Mouse (Mus musculus) heart, embryonic 11.5 days (tissue): ENCODE data around the gene Tmcc2. TPM values are rescaled to one million over a fixed set of nuclear protein-coding genes. Genes with fewer than 3 reads are reported as not detected.

Experiments used
- ATAC-seq: fragments of 200-750 bp; cut with Nextera tagmentation; replicated peaks from 2 replicates; pipeline ENCODE4 v1.8.0; 2017; ENCODE audit warnings: moderate library complexity; ENCODE audit not compliant: insufficient number of reproducible peaks, low FRiP score, low TSS enrichment
- H3K27ac ChIP-seq: fragments of 300-500 bp; sonication (generic); 2 replicates; pipeline ENCODE4 v1.5.1; 2014; ENCODE audit warnings: mild to moderate bottlenecking, low read depth, low read length
- H3K27me3 ChIP-seq: fragments of 300-500 bp; sonication (generic); 2 replicates; pipeline ENCODE4 v1.6.1; 2014; ENCODE audit warnings: mild to moderate bottlenecking, low read length, mixed read lengths; ENCODE audit not compliant: control insufficient read depth, insufficient read depth
- H3K36me3 ChIP-seq: fragments of 300-500 bp; sonication (generic); 2 replicates; pipeline ENCODE4 v1.6.1; 2014; ENCODE audit warnings: mild to moderate bottlenecking, low read length, moderate library complexity, mixed read lengths; ENCODE audit not compliant: control insufficient read depth, insufficient read depth
- H3K4me1 ChIP-seq: fragments of 300-500 bp; sonication (generic); 2 replicates; pipeline ENCODE4 v1.6.1; 2014; ENCODE audit warnings: low read length; ENCODE audit not compliant: control insufficient read depth, insufficient read depth
- H3K4me2 ChIP-seq: fragments of 300-500 bp; sonication (generic); 2 replicates; pipeline ENCODE4 v1.6.1; 2014; ENCODE audit warnings: mild to moderate bottlenecking, moderate library complexity
- H3K4me3 ChIP-seq: fragments of 300-500 bp; sonication (generic); 2 replicates; pipeline ENCODE4 v1.5.1; 2014; ENCODE audit warnings: low read depth, low read length
- H3K9ac ChIP-seq: fragments of 300-500 bp; sonication (generic); 2 replicates; pipeline ENCODE4 v1.6.1; 2014; ENCODE audit warnings: mild to moderate bottlenecking, low read depth, low read length, moderate library complexity
- H3K9me3 ChIP-seq: fragments of 300-500 bp; sonication (generic); replicated peaks from 2 replicates; pipeline ENCODE4 v1.6.1; 2016; ENCODE audit warnings: low read length; ENCODE audit not compliant: control insufficient read depth
- whole genome bisulfite sequencing: fragments of 180-500 bp; shearing (Covaris S2); extraction: QIAGEN DNeasy Blood & Tissue Kit; methylation state at CpG from one replicate; pipeline ENCODE4 v1.1.7; 2014; ENCODE audit not compliant: insufficient replicate concordance; 5-methylcytosine and 5-hydroxymethylcytosine counted together
- polyA plus RNA-seq: library from polyadenylated mRNA; unstranded; fragments of >200 nt; fragmentation: Nextera tagmentation; extraction: Ambion mirVana; gene quantifications from 2 replicates; pipeline ENCODE4 v1.2.1, GENCODE M21; 2014

Tmcc2 gene
- polyA plus RNA-seq, 1 experiment from 2014 or later, result 10.4 TPM

GRCm38 (mm10) chr1:132346951-132347350 lies 44.1 kb downstream of the Tmcc2 start:
- H3K4me1 ChIP-seq, result peaks cover 12% of the 10 kb centered on the region
- H3K4me3 ChIP-seq, result no peak overlapping the region
- H3K9me3 ChIP-seq, result 0 out of 2 replicates have a peak, but pooled peaks cover 3% of the 10 kb centered on the region
- no peak for ATAC-seq
- no peak overlapping the region for H3K27ac ChIP-seq
- no peaks in the 10 kb centered on the region for H3K27me3 ChIP-seq
- no peaks in the 10 kb centered on the region for H3K36me3 ChIP-seq
- H3K4me2 ChIP-seq, result no peak overlapping the region
- no peak overlapping the region for H3K9ac ChIP-seq

DNA sequence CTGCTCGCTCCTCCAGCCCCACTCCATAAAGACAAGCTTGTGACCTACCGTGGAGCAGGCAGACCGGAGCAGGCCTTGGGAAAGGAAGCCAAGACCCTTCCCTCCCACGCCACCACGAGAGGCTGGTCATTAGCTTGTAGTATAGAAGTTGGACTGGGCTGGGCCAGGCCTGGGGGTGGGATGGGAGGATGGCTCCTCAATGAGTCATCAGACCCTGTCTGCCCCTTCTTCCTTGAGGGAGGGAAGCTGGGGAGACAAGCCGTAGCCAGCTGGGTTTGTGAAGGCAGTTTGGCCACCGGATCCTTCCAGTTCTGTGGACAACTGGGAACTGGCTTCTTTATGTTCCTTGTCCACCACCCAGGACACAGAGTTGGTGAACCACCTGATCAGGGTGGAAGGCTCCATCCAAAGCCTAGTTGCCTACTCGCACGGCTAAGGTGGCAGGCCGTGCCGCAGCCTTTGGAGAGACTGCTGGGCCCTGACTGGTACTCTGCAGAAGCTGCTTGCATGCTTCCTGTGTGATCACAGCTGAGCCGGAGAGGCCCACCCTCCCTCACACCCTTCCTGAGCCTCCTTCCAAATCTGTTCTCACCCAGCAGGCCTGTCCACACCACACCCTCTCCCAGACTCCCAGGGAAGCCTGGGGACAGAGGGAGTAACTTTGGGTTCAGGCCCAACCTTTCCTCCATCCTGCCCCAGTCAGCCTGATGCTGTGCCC lies 44.8 kb downstream of the Tmcc2 start:
- no peak overlapping the region for H3K27ac ChIP-seq
- H3K4me3 ChIP-seq, result no peak overlapping the region
- H3K4me2 ChIP-seq, result no peak overlapping the region
- no peaks in the 10 kb centered on the region for H3K27me3 ChIP-seq
- no peak; the same call in 1 of the 2 replicates for ATAC-seq
- H3K9ac ChIP-seq, result no peak overlapping the region
- 53% methylated on average over 12 of the region's 12 CpGs for WGBS
- H3K36me3 ChIP-seq, result no peaks in the 10 kb centered on the region
- H3K4me1 ChIP-seq, result peaks cover 14% of the 10 kb centered on the region
- H3K9me3 ChIP-seq, result 0 out of 2 replicates have a peak, but pooled peaks cover 3% of the 10 kb centered on the region

- ATAC-seq, result no peak
- H3K27me3 ChIP-seq, result no peaks in the 10 kb centered on the region
- H3K9me3 ChIP-seq, result no peaks in the 10 kb centered on the region
- 79% methylated on average over 4 of the region's 4 CpGs for WGBS
- H3K9ac ChIP-seq, result no peak overlapping the region
- H3K36me3 ChIP-seq, result no peaks in the 10 kb centered on the region
- no peak overlapping the region for H3K4me2 ChIP-seq
- H3K4me3 ChIP-seq, result no peak overlapping the region
- H3K4me1 ChIP-seq, result peaks cover 14% of the 10 kb centered on the region
- no peak overlapping the region for H3K27ac ChIP-seq
Observed at GRCm38 (mm10) chr1:132345514-132345913, 45.6 kb downstream of the Tmcc2 start.

DNA sequence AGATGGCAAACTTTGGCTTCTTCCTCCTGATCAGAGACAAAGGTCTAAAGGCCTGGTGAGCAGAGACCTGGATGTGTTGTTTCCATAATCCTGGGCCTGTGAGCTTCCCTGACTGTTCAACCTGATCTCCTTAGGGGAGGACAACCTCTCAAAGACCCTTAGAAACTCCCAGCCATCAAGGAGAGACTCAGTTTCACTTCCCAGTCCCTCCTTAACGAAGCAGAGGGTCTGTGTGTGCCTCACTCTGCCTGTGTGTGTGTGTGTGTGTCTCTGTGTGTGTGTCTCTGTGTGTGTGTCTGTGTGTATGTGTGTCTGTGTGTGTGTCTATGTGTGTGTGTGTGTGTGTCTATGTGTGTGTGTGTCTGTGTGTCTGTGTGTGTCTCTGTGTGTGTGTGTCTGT lies 47.4 kb downstream of the Tmcc2 start:
- 93% methylated on average over 1 of the region's 1 CpGs for WGBS
- Histone ChIP-seq H3K4me3 (no peak overlapping the region), H3K9ac (no peak overlapping the region), H3K4me2 (no peak overlapping the region), H3K9me3 (no peaks in the 10 kb centered on the region), H3K36me3 (no peaks in the 10 kb centered on the region), H3K27ac (no peak overlapping the region), H3K4me1 (peaks cover 14% of the 10 kb centered on the region), H3K27me3 (no peaks in the 10 kb centered on the region)
- ATAC-seq, result no peak

DNA sequence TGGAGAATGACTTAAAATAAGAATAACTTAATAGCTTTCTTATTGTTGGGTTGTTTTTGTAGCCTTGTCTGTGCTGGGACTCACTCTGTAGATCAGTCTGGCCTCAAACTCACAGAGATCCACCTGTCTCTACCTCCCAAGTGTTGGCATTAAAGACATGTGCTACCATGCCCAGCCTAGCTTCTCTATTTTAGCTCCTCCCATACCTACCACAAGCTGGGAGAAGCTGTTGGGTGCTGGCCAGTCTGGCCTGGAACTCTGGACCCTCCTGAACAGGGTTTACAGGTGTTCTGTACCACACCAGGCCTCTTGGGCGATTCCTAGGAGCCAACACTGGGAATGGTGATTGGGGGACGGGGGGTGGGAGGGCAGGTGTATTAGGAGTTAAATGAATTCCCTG lies 47.9 kb downstream of the Tmcc2 start:
- 84% methylated on average over 2 of the region's 2 CpGs for WGBS
- no peak overlapping the region for H3K4me3 ChIP-seq
- H3K27ac ChIP-seq, result no peak overlapping the region
- H3K9me3 ChIP-seq, result no peaks in the 10 kb centered on the region
- H3K9ac ChIP-seq, result no peak overlapping the region
- H3K36me3 ChIP-seq, result no peaks in the 10 kb centered on the region
- no peak for ATAC-seq
- peaks cover 17% of the 10 kb centered on the region for H3K4me1 ChIP-seq
- H3K27me3 ChIP-seq, result no peaks in the 10 kb centered on the region
- H3K4me2 ChIP-seq, result no peak overlapping the region

GRCm38 (mm10) chr1:132342518-132342917 lies 48.6 kb downstream of the Tmcc2 start:
- H3K4me1 ChIP-seq, result peaks cover 19% of the 10 kb centered on the region
- H3K9me3 ChIP-seq, result no peaks in the 10 kb centered on the region
- no peak overlapping the region for H3K27ac ChIP-seq
- H3K4me3 ChIP-seq, result no peak overlapping the region
- WGBS, result 52% methylated on average over 3 of the region's 3 CpGs
- H3K27me3 ChIP-seq, result no peaks in the 10 kb centered on the region
- ATAC-seq, result no peak
- H3K4me2 ChIP-seq, result no peak overlapping the region
- H3K9ac ChIP-seq, result no peak overlapping the region
- H3K36me3 ChIP-seq, result no peaks in the 10 kb centered on the region

- WGBS, result 25% methylated on average over 5 of the region's 5 CpGs
- no peak overlapping the region for H3K4me3 ChIP-seq
- ATAC-seq, result no peak; the same call in 1 of the 2 replicates
- H3K4me2 ChIP-seq, result no peak overlapping the region
- H3K9me3 ChIP-seq, result no peaks in the 10 kb centered on the region
- H3K4me1 ChIP-seq, result peaks cover 22% of the 10 kb centered on the region
- H3K9ac ChIP-seq, result no peak overlapping the region
- no peak overlapping the region for H3K27ac ChIP-seq
- H3K36me3 ChIP-seq, result no peaks in the 10 kb centered on the region
- no peaks in the 10 kb centered on the region for H3K27me3 ChIP-seq
Observed at GRCm38 (mm10) chr1:132341731-132342501, 49.2 kb downstream of the Tmcc2 start.

DNA sequence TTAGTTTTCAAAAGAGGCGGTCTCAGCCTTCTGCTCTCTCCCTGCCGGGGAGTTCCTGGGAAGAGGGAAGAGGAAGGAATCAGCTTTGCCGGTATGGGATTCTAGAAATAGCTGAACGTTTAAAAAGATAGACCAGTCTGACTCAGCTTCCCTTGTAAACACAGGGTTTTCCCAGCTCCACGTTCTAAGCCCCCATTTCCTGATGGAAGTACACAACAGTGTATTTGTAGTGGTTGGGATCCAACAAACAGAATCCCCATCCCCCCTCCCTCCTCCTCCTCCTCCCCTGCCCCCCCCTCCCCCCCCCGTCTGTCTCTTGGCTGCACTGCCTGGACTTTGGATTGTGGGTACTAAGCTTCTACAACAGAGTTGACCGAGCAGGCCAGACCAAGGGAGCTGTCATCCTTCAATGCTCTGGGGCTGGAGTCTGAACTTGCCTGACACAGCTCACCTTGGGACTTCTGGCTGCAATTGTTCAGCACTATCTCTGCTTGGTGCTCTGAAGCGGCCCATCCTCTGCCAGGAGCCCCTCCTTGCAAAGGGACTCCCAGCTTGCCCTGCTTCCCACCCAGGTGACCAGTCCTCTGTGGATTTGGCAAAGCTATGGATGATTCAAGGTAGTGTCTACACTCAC lies 52.9 kb downstream of the Tmcc2 start:
- no peak overlapping the region for H3K9ac ChIP-seq
- no peak overlapping the region for H3K4me2 ChIP-seq
- 24% methylated on average over 8 of the region's 8 CpGs for WGBS
- ATAC-seq, result no peak
- no peaks in the 10 kb centered on the region for H3K9me3 ChIP-seq
- H3K27me3 ChIP-seq, result no peaks in the 10 kb centered on the region
- no peak overlapping the region for H3K4me3 ChIP-seq
- peaks cover 46% of the 10 kb centered on the region for H3K4me1 ChIP-seq
- H3K27ac ChIP-seq, result no peak overlapping the region
- H3K36me3 ChIP-seq, result no peaks in the 10 kb centered on the region
